Mouse (Mus musculus) testis, postnatal 14 days (tissue): ENCODE results near the gene Olfr1029.
"Not testable (repeated sequence)": the region's sequence is repeated elsewhere in the genome, so short reads cannot be mapped to it uniquely, and the experiment has no call there.

Experiments
- DNase-seq: peaks from one replicate; pipeline ENCODE4 v3.0.0; 2021; ENCODE audit warnings: low spot score

Gene Olfr1029

GRCm38 (mm10) chr2:85973595-85973994, at the start of gene Olfr1029:
Gene Olfr1029 (plus strand): TSS chr2:85973895.
- no peak for DNase-seq

- DNase-seq, result no peak
Measured at GRCm38 (mm10) chr2:85950137-85950536, 23.6 kb upstream of the Olfr1029 start, which contains the start of gene Olfr1028. Gene Olfr1028 (plus strand): TSS chr2:85950437.

- DNase-seq, result no peak
Measured at GRCm38 (mm10) chr2:85978976-85979375, 5.3 kb downstream of the Olfr1029 start, which contains the start of gene Olfr1030. Gene Olfr1030 (plus strand): TSS chr2:85979276.

GRCm38 (mm10) chr2:85990004-85990403, 16.3 kb downstream of the Olfr1029 start, which contains the start of gene Olfr1031:
Gene Olfr1031 (plus strand): TSS chr2:85990304.
- no peak for DNase-seq

DNA sequence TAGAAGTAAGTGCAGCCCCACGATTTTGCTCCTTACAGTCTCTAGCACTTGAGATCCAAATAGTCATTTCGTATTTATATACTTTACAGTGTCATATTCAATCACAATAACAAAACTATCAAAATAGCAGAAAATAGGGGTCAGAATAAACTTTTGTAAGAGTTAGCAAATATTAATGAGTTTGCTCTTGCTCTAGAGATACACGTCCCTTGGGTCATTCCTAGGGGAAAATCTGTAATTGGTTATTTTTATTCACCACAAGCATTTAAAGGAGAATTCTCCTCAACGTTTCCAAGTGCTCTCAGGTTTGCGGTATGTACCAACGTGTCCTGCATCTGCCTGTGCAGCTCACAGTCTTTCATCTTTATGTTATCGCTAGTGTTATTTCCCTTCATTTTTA, 31.5 kb downstream of the Olfr1029 start, which contains the start of gene Olfr1032:
Olfr1032 (plus strand) TSS at position 301 of the 400 bp plus-strand sequence.
- DNase-seq, result no peak

- DNase-seq, result not testable (repeated sequence)
Measured at GRCm38 (mm10) chr2:86020406-86020805, 46.7 kb downstream of the Olfr1029 start, which contains the start of gene Olfr1033. Gene Olfr1033 (plus strand): TSS chr2:86020633.

- not testable (repeated sequence) for DNase-seq
Measured at GRCm38 (mm10) chr2:86021518-86021917, 47.8 kb downstream of the Olfr1029 start.
